Mouse (Mus musculus) intestine, postnatal 0 days (tissue): ENCODE results near the gene Apaf1. TPM values are rescaled to one million over a fixed set of nuclear protein-coding genes. Genes with fewer than 3 reads are reported as not detected.

Source experiments
- ATAC-seq: fragments of 200-750 bp; cut with Nextera tagmentation; 2 replicates; pipeline ENCODE4 v1.8.0; 2017; ENCODE audit warnings: mild to moderate bottlenecking, moderate TSS enrichment, moderate library complexity
- H3K27ac ChIP-seq: fragments of 300-500 bp; sonication (generic); 2 replicates; pipeline ENCODE4 v1.5.1; 2014; ENCODE audit warnings: mild to moderate bottlenecking, low read depth, low read length, moderate library complexity
- H3K27me3 ChIP-seq: fragments of 300-500 bp; sonication (generic); replicated peaks from 2 replicates; pipeline ENCODE4 v1.6.1; 2014; ENCODE audit warnings: low read length, mixed read lengths; ENCODE audit not compliant: control insufficient read depth, insufficient read depth
- H3K36me3 ChIP-seq: fragments of 300-500 bp; sonication (generic); 2 replicates; pipeline ENCODE4 v1.6.1; 2014; ENCODE audit warnings: mild to moderate bottlenecking, moderate library complexity; ENCODE audit not compliant: control insufficient read depth, insufficient read depth
- H3K4me1 ChIP-seq: fragments of 300-500 bp; sonication (generic); replicated peaks from 2 replicates; pipeline ENCODE4 v1.6.1; 2014; ENCODE audit warnings: antibody characterized with exemption, low read length, mixed read lengths; ENCODE audit not compliant: control insufficient read depth, insufficient read depth
- H3K4me2 ChIP-seq: fragments of 300-500 bp; sonication (generic); replicated peaks from 2 replicates; pipeline ENCODE4 v1.6.1; 2014; ENCODE audit warnings: low read depth, mild to moderate bottlenecking, moderate library complexity
- H3K4me3 ChIP-seq: fragments of 300-500 bp; sonication (generic); 2 replicates; pipeline ENCODE4 v1.5.1; 2014; ENCODE audit warnings: low read depth, low read length
- H3K9ac ChIP-seq: fragments of 300-500 bp; sonication (generic); 2 replicates; pipeline ENCODE4 v1.6.1; 2014; ENCODE audit warnings: mild to moderate bottlenecking, low read depth, low read length
- H3K9me3 ChIP-seq: fragments of 300-500 bp; sonication (generic); 2 replicates; pipeline ENCODE4 v1.6.1; 2016; ENCODE audit warnings: mixed run types; ENCODE audit not compliant: control insufficient read depth
- CTCF ChIP-seq: sonication (generic); IDR thresholded peaks from 2 replicates; pipeline ENCODE4 v1.5.1; 2016; ENCODE audit warnings: low read depth, mild to moderate bottlenecking, control low read depth, antibody characterized with exemption, moderate library complexity
- WGBS: fragments of 180-500 bp; shearing (Covaris S2); extraction: QIAGEN DNeasy Blood & Tissue Kit; methylation state at CpG from one replicate; pipeline ENCODE4 v1.1.7; 2014; 5-methylcytosine and 5-hydroxymethylcytosine counted together
- polyA plus RNA-seq: library from polyadenylated mRNA; unstranded; fragments of >200 nt; fragmentation: Nextera tagmentation; extraction: Ambion mirVana; gene quantifications from 2 replicates; pipeline ENCODE4 v1.2.1, GENCODE M21; 2015

Apaf1 gene
- polyA plus RNA-seq, 1 experiment from 2014 or later, result 26.5 TPM

GRCm38 (mm10) chr10:90964511-90964910 lies 118.1 kb downstream of the Apaf1 start:
- Histone ChIP-seq H3K4me1 (no peaks in the 10 kb centered on the region), H3K9ac (no peak overlapping the region), H3K36me3 (no peaks in the 10 kb centered on the region), H3K9me3 (no peaks in the 10 kb centered on the region), H3K4me3 (no peak overlapping the region), H3K27ac (no peak overlapping the region), H3K27me3 (peaks cover 15% of the 10 kb centered on the region), H3K4me2 (no peak overlapping the region)
- ATAC-seq, result no peak
- WGBS, result 26% methylated on average over 9 of the region's 9 CpGs
- TF ChIP-seq CTCF, result no peak

GRCm38 (mm10) chr10:90960374-90960773 lies 122.2 kb downstream of the Apaf1 start:
- H3K36me3 ChIP-seq, result no peaks in the 10 kb centered on the region
- 79% methylated on average over 7 of the region's 7 CpGs for WGBS
- no peak for ATAC-seq

GRCm38 (mm10) chr10:90953821-90954220 lies 128.7 kb downstream of the Apaf1 start:
- no peaks in the 10 kb centered on the region; the same call in 1 of the 2 replicates for H3K36me3 ChIP-seq
- no peaks in the 10 kb centered on the region for H3K9me3 ChIP-seq
- H3K27me3 ChIP-seq, result no peaks in the 10 kb centered on the region
- no peak for ATAC-seq
- no peak overlapping the region for H3K9ac ChIP-seq
- H3K4me1 ChIP-seq, result no peaks in the 10 kb centered on the region
- 70% methylated on average over 6 of the region's 6 CpGs for WGBS
- H3K4me2 ChIP-seq, result no peak overlapping the region
- no peak overlapping the region for H3K27ac ChIP-seq
- no peak overlapping the region for H3K4me3 ChIP-seq
- TF ChIP-seq CTCF, result no peak

More at GRCm38 (mm10) chr10:90960374-90960773, 122.2 kb downstream of the Apaf1 start:
- no peak for TF ChIP-seq CTCF
- Histone ChIP-seq H3K27me3 (no peaks in the 10 kb centered on the region), H3K4me2 (no peak overlapping the region), H3K27ac (no peak overlapping the region), H3K4me3 (no peak overlapping the region), H3K9ac (no peak overlapping the region), H3K4me1 (no peaks in the 10 kb centered on the region), H3K9me3 (no peaks in the 10 kb centered on the region)

GRCm38 (mm10) chr10:90953103-90953709 lies 129.4 kb downstream of the Apaf1 start:
- Histone ChIP-seq H3K27ac (no peak overlapping the region), H3K4me3 (no peak overlapping the region), H3K9ac (no peak overlapping the region), H3K9me3 (no peaks in the 10 kb centered on the region), H3K36me3 (no peaks in the 10 kb centered on the region; the same call in 1 of the 2 replicates), H3K4me2 (no peak overlapping the region), H3K4me1 (no peaks in the 10 kb centered on the region), H3K27me3 (no peaks in the 10 kb centered on the region)
- ATAC-seq, result no peak
- WGBS, result 88% methylated on average over 15 of the region's 15 CpGs
- no peak for TF ChIP-seq CTCF

- no peak for ATAC-seq
- no peak for TF ChIP-seq CTCF
Observed at GRCm38 (mm10) chr10:90947608-90948373, 134.8 kb downstream of the Apaf1 start.

GRCm38 (mm10) chr10:90947043-90947442 lies 135.5 kb downstream of the Apaf1 start:
- TF ChIP-seq CTCF, result no peak
- Histone ChIP-seq H3K36me3 (no peaks in the 10 kb centered on the region; the same call in 1 of the 2 replicates), H3K27ac (no peak overlapping the region), H3K9ac (no peak overlapping the region), H3K4me1 (no peaks in the 10 kb centered on the region), H3K27me3 (no peaks in the 10 kb centered on the region), H3K4me3 (no peak overlapping the region), H3K4me2 (no peak overlapping the region), H3K9me3 (no peaks in the 10 kb centered on the region)
- 90% methylated on average over 6 of the region's 6 CpGs for WGBS
- ATAC-seq, result no peak

More at GRCm38 (mm10) chr10:90947608-90948373, 134.8 kb downstream of the Apaf1 start:
- 89% methylated on average over 18 of the region's 18 CpGs for WGBS
- Histone ChIP-seq H3K9me3 (no peaks in the 10 kb centered on the region), H3K4me2 (no peak overlapping the region), H3K4me3 (no peak overlapping the region), H3K9ac (no peak overlapping the region), H3K4me1 (no peaks in the 10 kb centered on the region), H3K27ac (no peak overlapping the region), H3K36me3 (no peaks in the 10 kb centered on the region; the same call in 1 of the 2 replicates), H3K27me3 (no peaks in the 10 kb centered on the region)
